Mouse (Mus musculus) bone marrow, adult 2 months (tissue): ENCODE data around the gene Ilf2. TPM values are rescaled to one million over a fixed set of nuclear protein-coding genes. Genes with fewer than 3 reads are reported as not detected.

Source experiments
- H3K27ac ChIP-seq: fragments of 200-500 bp; 2 replicates; pipeline ENCODE4 v1.5.1; 2012; ENCODE audit warnings: low read depth, mild to moderate bottlenecking, control low read depth, inconsistent platforms, low read length; ENCODE audit not compliant: control insufficient read depth, poor library complexity, insufficient read depth
- H3K4me1 ChIP-seq: fragments of 200-500 bp; 2 replicates; pipeline ENCODE4 v1.6.1; 2011; ENCODE audit warnings: low read length; ENCODE audit not compliant: control insufficient read depth, insufficient read depth
- H3K4me3 ChIP-seq: fragments of 200-500 bp; replicated peaks from 2 replicates; pipeline ENCODE3; 2011; ENCODE audit warnings: mild to moderate bottlenecking, low read depth, low read length, control low read depth; ENCODE audit not compliant: control insufficient read depth
- CTCF ChIP-seq: fragments of 200-500 bp; IDR thresholded peaks from 2 replicates; pipeline ENCODE4 v1.5.1; 2011; ENCODE audit warnings: low read length, control low read depth; ENCODE audit not compliant: control insufficient read depth, insufficient read depth
- POLR2A ChIP-seq: fragments of 200-500 bp; IDR thresholded peaks from 2 replicates; pipeline ENCODE4 v1.6.1; 2011; ENCODE audit warnings: low read depth, mild to moderate bottlenecking, control low read depth, low read length, borderline replicate concordance; ENCODE audit not compliant: control insufficient read depth
- WGBS: fragments of 180-500 bp; shearing (Covaris S2); methylation state at CpG from one replicate; pipeline ENCODE4 v1.1.7; 2018; 5-methylcytosine and 5-hydroxymethylcytosine counted together
- polyA plus RNA-seq: library from polyadenylated mRNA; stranded (reverse); fragments of >200 nt; gene quantifications from 2 replicates; pipeline ENCODE4 v1.2.4, GENCODE M21; 2011; ENCODE audit warnings: low replicate concordance; ENCODE audit not compliant: missing spikeins, insufficient read depth, insufficient read length

Gene Ilf2
- polyA plus RNA-seq, 1 experiment = 110 TPM

GRCm38 (mm10) chr3:90514691-90515090 is 38.8 kb downstream of the Ilf2 start:
- WGBS = 2% methylated on average over 10 of the region's 10 CpGs
- Histone ChIP-seq H3K4me1 (peaks cover 3% of the 10 kb centered on the region; the same call in 1 of the 2 replicates), H3K4me3 (peak overlapping the region; percentile 74), H3K27ac (no peak overlapping the region)
- TF ChIP-seq POLR2A (peak; percentile 69; the same call in 1 of the 2 replicates), CTCF (no peak)

- H3K27ac ChIP-seq = no peak overlapping the region
- TF ChIP-seq POLR2A (no peak), CTCF (no peak)
- H3K4me1 ChIP-seq = peaks cover 3% of the 10 kb centered on the region; the same call in 1 of the 2 replicates
- 4% methylated on average over 1 of the region's 1 CpGs for WGBS
- H3K4me3 ChIP-seq = peak overlapping the region; percentile 74
These were observed 39.3 kb downstream of the Ilf2 start for GRCm38 (mm10) chr3:90515242-90515641.

GRCm38 (mm10) chr3:90515789-90516188 is 39.9 kb downstream of the Ilf2 start:
- peak overlapping the region; percentile 10 for H3K4me3 ChIP-seq
- TF ChIP-seq POLR2A (no peak), CTCF (no peak)
- H3K4me1 ChIP-seq = peaks cover 3% of the 10 kb centered on the region; the same call in 1 of the 2 replicates
- no peak overlapping the region for H3K27ac ChIP-seq
- WGBS = 77% methylated on average over 4 of the region's 4 CpGs

- Histone ChIP-seq H3K27ac (no peak overlapping the region), H3K4me1 (peaks cover 3% of the 10 kb centered on the region; the same call in 1 of the 2 replicates), H3K4me3 (no peak overlapping the region)
- no peak for TF ChIP-seq POLR2A
- TF ChIP-seq CTCF = no peak
- 83% methylated on average over 4 of the region's 4 CpGs for WGBS
These were observed 41.8 kb downstream of the Ilf2 start for GRCm38 (mm10) chr3:90517711-90518110.

- H3K27ac ChIP-seq = no peak overlapping the region
- H3K4me3 ChIP-seq = no peak overlapping the region
- no peaks in the 10 kb centered on the region; the same call in 1 of the 2 replicates for H3K4me1 ChIP-seq
- peak; percentile 40; the same call in 1 of the 2 replicates for TF ChIP-seq CTCF
- no peak for TF ChIP-seq POLR2A
- 66% methylated on average over 4 of the region's 4 CpGs for WGBS
These were observed 49.5 kb downstream of the Ilf2 start for GRCm38 (mm10) chr3:90525421-90525820.

- WGBS = 68% methylated on average over 2 of the region's 2 CpGs
- no peak for TF ChIP-seq CTCF
- TF ChIP-seq POLR2A = no peak
- Histone ChIP-seq H3K4me1 (no peaks in the 10 kb centered on the region; the same call in 1 of the 2 replicates), H3K27ac (no peak overlapping the region), H3K4me3 (no peak overlapping the region)
These were observed 50.1 kb downstream of the Ilf2 start for GRCm38 (mm10) chr3:90526076-90526475.

- Histone ChIP-seq H3K4me3 (no peak within 1 kb of the TSS), H3K4me1 (no peaks in the 10 kb centered on the region), H3K27ac (no peak within 1 kb of the TSS)
- 36% methylated on average over 5 of the region's 5 CpGs for WGBS
- TF ChIP-seq CTCF = no peak
- TF ChIP-seq POLR2A = no peak
These were observed 50.7 kb downstream of the Ilf2 start, which contains the start of gene S100a14 for GRCm38 (mm10) chr3:90526580-90526979. Gene S100a14 (plus strand): TSS chr3:90526856.

GRCm38 (mm10) chr3:90527291-90527873 is 51.5 kb downstream of the Ilf2 start:
- TF ChIP-seq POLR2A = no peak
- no peak for TF ChIP-seq CTCF
- no peak overlapping the region for H3K4me3 ChIP-seq
- 76% methylated on average over 7 of the region's 7 CpGs for WGBS
- H3K27ac ChIP-seq = no peak overlapping the region
- no peaks in the 10 kb centered on the region for H3K4me1 ChIP-seq
